Mouse (Mus musculus) testis, adult 2 months (tissue): ENCODE measurements at regions not wholly inside any gene's neighbourhood (a gene's known extent, or its start where the extent isn't known, plus 50 kb on each side); places are given as distances from the start of the nearest gene placed in this dataset.

ENCODE experiments used
- CTCF ChIP-seq: fragments of 200-500 bp; IDR thresholded peaks from 2 replicates; pipeline ENCODE4 v1.5.1; 2012; ENCODE audit warnings: low read depth, mild to moderate bottlenecking, inconsistent platforms, low read length, moderate library complexity; ENCODE audit not compliant: control insufficient read depth, insufficient read depth, insufficient replicate concordance
- POLR2A ChIP-seq: fragments of 200-500 bp; IDR thresholded peaks from 2 replicates; pipeline ENCODE4 v1.6.1; 2012; ENCODE audit warnings: low read depth, mild to moderate bottlenecking, inconsistent platforms, low read length, moderate library complexity; ENCODE audit not compliant: control insufficient read depth

- no peak for TF ChIP-seq CTCF
- TF ChIP-seq POLR2A, result no peak
Measured at GRCm38 (mm10) chr12:105936812-105937530, 73.1 kb upstream of the Vrk1 start.
